Mouse (Mus musculus) forebrain, embryonic 16.5 days (tissue): ENCODE measurements around the gene Mthfd1l. TPM values are rescaled to one million over a fixed set of nuclear protein-coding genes. Genes with fewer than 3 reads are reported as not detected.
A peak's percentile ranks its signal among the peaks of the same experiment; 100 is the strongest.

Source experiments
- ATAC-seq: fragments of 200-750 bp; cut with Nextera tagmentation; 2 replicates; pipeline ENCODE4 v1.8.0; 2017; ENCODE audit warnings: mild to moderate bottlenecking, moderate library complexity
- H3K27ac ChIP-seq: fragments of 300-500 bp; sonication (generic); 2 replicates; pipeline ENCODE4 v1.5.1; 2014; ENCODE audit warnings: low read length, control low read depth
- H3K27me3 ChIP-seq: fragments of 300-500 bp; sonication (generic); replicated peaks from 2 replicates; pipeline ENCODE4 v1.6.1; 2014; ENCODE audit warnings: low read length; ENCODE audit not compliant: control insufficient read depth, insufficient read depth
- H3K36me3 ChIP-seq: fragments of 300-500 bp; sonication (generic); 2 replicates; pipeline ENCODE4 v1.6.1; 2014; ENCODE audit not compliant: control insufficient read depth, insufficient read depth
- H3K4me1 ChIP-seq: fragments of 300-500 bp; sonication (generic); replicated peaks from 2 replicates; pipeline ENCODE4 v1.6.1; 2014; ENCODE audit warnings: low read length; ENCODE audit not compliant: control insufficient read depth, insufficient read depth
- H3K4me2 ChIP-seq: fragments of 300-500 bp; sonication (generic); 2 replicates; pipeline ENCODE4 v1.6.1; 2014; ENCODE audit warnings: mild to moderate bottlenecking, low read length, control low read depth
- H3K4me3 ChIP-seq: fragments of 300-500 bp; sonication (generic); replicated peaks from 2 replicates; pipeline ENCODE4 v1.5.1; 2014; ENCODE audit warnings: mild to moderate bottlenecking, low read length, control low read depth
- H3K9ac ChIP-seq: fragments of 300-500 bp; sonication (generic); replicated peaks from 2 replicates; pipeline ENCODE4 v1.6.1; 2014; ENCODE audit warnings: low read depth, low read length, control low read depth
- H3K9me3 ChIP-seq: fragments of 300-500 bp; sonication (generic); 2 replicates; pipeline ENCODE4 v1.6.1; 2016; ENCODE audit warnings: low read length; ENCODE audit not compliant: control insufficient read depth
- WGBS: fragments of 180-500 bp; shearing (Covaris S2); extraction: QIAGEN DNeasy Blood & Tissue Kit; methylation state at CpG from one replicate; pipeline ENCODE4 v1.1.7; 2014; 5-methylcytosine and 5-hydroxymethylcytosine counted together
- polyA plus RNA-seq: library from polyadenylated mRNA; unstranded; fragments of >200 nt; fragmentation: Nextera tagmentation; extraction: Ambion mirVana; gene quantifications from 2 replicates; pipeline ENCODE4 v1.2.1, GENCODE M21; 2015

The Mthfd1l gene
- polyA plus RNA-seq, 1 experiment from 2014 or later: 4.6 TPM

GRCm38 (mm10) chr10:4105676-4106528, 133.0 kb downstream of the Mthfd1l start:
- H3K4me3 ChIP-seq: peak overlapping the region; percentile 6; the same call in 1 of the 2 replicates
- H3K27me3 ChIP-seq: no peaks in the 10 kb centered on the region
- H3K9ac ChIP-seq: peak overlapping the region; percentile 22; the same call in 1 of the 2 replicates
- peak overlapping the region; percentile 53 for H3K27ac ChIP-seq
- no peaks in the 10 kb centered on the region for H3K36me3 ChIP-seq
- peak; percentile 39 for ATAC-seq
- WGBS: 4% methylated on average over 10 of the region's 10 CpGs
- peak overlapping the region; percentile 34 for H3K4me2 ChIP-seq
- H3K4me1 ChIP-seq: peaks cover 21% of the 10 kb centered on the region
- H3K9me3 ChIP-seq: no peaks in the 10 kb centered on the region

GRCm38 (mm10) chr10:4107661-4108338, 134.9 kb downstream of the Mthfd1l start:
- no peak for ATAC-seq
- Histone ChIP-seq H3K9me3 (no peaks in the 10 kb centered on the region), H3K27me3 (no peaks in the 10 kb centered on the region), H3K4me2 (no peak overlapping the region), H3K36me3 (no peaks in the 10 kb centered on the region), H3K4me3 (no peak overlapping the region), H3K27ac (peak overlapping the region; percentile 23; the same call in 1 of the 2 replicates), H3K9ac (no peak overlapping the region), H3K4me1 (peaks cover 29% of the 10 kb centered on the region)
- WGBS: 26% methylated on average over 7 of the region's 7 CpGs

- 40% methylated on average over 9 of the region's 9 CpGs for WGBS
- Histone ChIP-seq H3K27ac (no peak overlapping the region), H3K4me1 (peaks cover 36% of the 10 kb centered on the region), H3K27me3 (no peaks in the 10 kb centered on the region), H3K36me3 (no peaks in the 10 kb centered on the region), H3K4me3 (no peak overlapping the region), H3K4me2 (no peak overlapping the region), H3K9me3 (no peaks in the 10 kb centered on the region), H3K9ac (no peak overlapping the region)
- ATAC-seq: no peak
Measured at GRCm38 (mm10) chr10:4108462-4108861, 135.5 kb downstream of the Mthfd1l start.

GRCm38 (mm10) chr10:4111095-4111794, 138.3 kb downstream of the Mthfd1l start:
- Histone ChIP-seq H3K4me2 (no peak overlapping the region), H3K36me3 (no peaks in the 10 kb centered on the region), H3K9ac (no peak overlapping the region), H3K27me3 (no peaks in the 10 kb centered on the region), H3K4me1 (peaks cover 29% of the 10 kb centered on the region), H3K4me3 (no peak overlapping the region), H3K9me3 (no peaks in the 10 kb centered on the region), H3K27ac (no peak overlapping the region)
- no peak for ATAC-seq
- 85% methylated on average over 19 of the region's 19 CpGs for WGBS

GRCm38 (mm10) chr10:4111795-4112139, 138.8 kb downstream of the Mthfd1l start:
- H3K27me3 ChIP-seq: no peaks in the 10 kb centered on the region
- no peak overlapping the region for H3K4me2 ChIP-seq
- ATAC-seq: no peak
- no peaks in the 10 kb centered on the region for H3K36me3 ChIP-seq
- peaks cover 24% of the 10 kb centered on the region for H3K4me1 ChIP-seq
- H3K4me3 ChIP-seq: no peak overlapping the region
- H3K27ac ChIP-seq: peak overlapping the region; percentile 21; the same call in 1 of the 2 replicates
- no peaks in the 10 kb centered on the region for H3K9me3 ChIP-seq
- H3K9ac ChIP-seq: no peak overlapping the region
- 80% methylated on average over 8 of the region's 8 CpGs for WGBS

- Histone ChIP-seq H3K9ac (no peak overlapping the region), H3K9me3 (no peaks in the 10 kb centered on the region), H3K27me3 (no peaks in the 10 kb centered on the region), H3K4me3 (no peak overlapping the region), H3K4me1 (peaks cover 21% of the 10 kb centered on the region), H3K27ac (0 out of 2 replicates have a peak overlapping the region, but pooled peaks have one; percentile 41), H3K4me2 (peak overlapping the region; percentile 12; the same call in 1 of the 2 replicates), H3K36me3 (no peaks in the 10 kb centered on the region)
- WGBS: 19% methylated on average over 17 of the region's 17 CpGs
- ATAC-seq: peak; percentile 68
Measured at GRCm38 (mm10) chr10:4112611-4113327, 139.9 kb downstream of the Mthfd1l start.

GRCm38 (mm10) chr10:4113328-4113658, 140.4 kb downstream of the Mthfd1l start:
- 84% methylated on average over 5 of the region's 5 CpGs for WGBS
- no peak overlapping the region for H3K4me3 ChIP-seq
- no peak overlapping the region for H3K4me2 ChIP-seq
- H3K4me1 ChIP-seq: peaks cover 19% of the 10 kb centered on the region
- H3K9me3 ChIP-seq: no peaks in the 10 kb centered on the region
- H3K36me3 ChIP-seq: no peaks in the 10 kb centered on the region
- peak overlapping the region; percentile 41; the same call in 1 of the 2 replicates for H3K27ac ChIP-seq
- no peak for ATAC-seq
- H3K27me3 ChIP-seq: no peaks in the 10 kb centered on the region
- H3K9ac ChIP-seq: no peak overlapping the region

GRCm38 (mm10) chr10:4116653-4117052, 143.7 kb downstream of the Mthfd1l start:
- ATAC-seq: no peak
- Histone ChIP-seq H3K36me3 (no peaks in the 10 kb centered on the region), H3K4me2 (no peak overlapping the region), H3K9me3 (no peaks in the 10 kb centered on the region), H3K27ac (no peak overlapping the region), H3K9ac (no peak overlapping the region), H3K4me3 (no peak overlapping the region), H3K27me3 (no peaks in the 10 kb centered on the region), H3K4me1 (peaks cover 14% of the 10 kb centered on the region)
